Mouse (Mus musculus) embryonic fibroblast, embryonic 13.5 days (primary cell): ENCODE results near the gene Scgb1b3. TPM values are rescaled to one million over a fixed set of nuclear protein-coding genes. Genes with fewer than 3 reads are reported as not detected.

Experiments
- H3K27ac ChIP-seq: 2 replicates; pipeline ENCODE4 v1.5.1; 2012; ENCODE audit warnings: low read length, control low read depth, inconsistent platforms; ENCODE audit not compliant: insufficient read depth
- H3K4me1 ChIP-seq: 2 replicates; pipeline ENCODE4 v1.6.1; 2011; ENCODE audit warnings: low read length; ENCODE audit not compliant: control insufficient read depth, insufficient read depth
- H3K4me3 ChIP-seq: 2 replicates; pipeline ENCODE4 v1.5.1; 2011; ENCODE audit warnings: mild to moderate bottlenecking, control low read depth, low read length; ENCODE audit not compliant: insufficient read depth
- CTCF ChIP-seq: IDR thresholded peaks from 2 replicates; pipeline ENCODE4 v1.5.1; 2011; ENCODE audit warnings: mild to moderate bottlenecking, control low read depth, low read length, moderate library complexity, borderline replicate concordance; ENCODE audit not compliant: insufficient read depth
- POLR2A ChIP-seq: IDR thresholded peaks from 2 replicates; pipeline ENCODE4 v1.6.1; 2011; ENCODE audit warnings: low read depth, mild to moderate bottlenecking, control low read depth, low read length, moderate library complexity
- polyA plus RNA-seq: library from polyadenylated mRNA; stranded (reverse); fragments of >200 nt; gene quantifications from 2 replicates; pipeline ENCODE4 v1.2.4, GENCODE M21; 2011; ENCODE audit warnings: low read depth; ENCODE audit not compliant: missing spikeins, insufficient read length

Scgb1b3 gene
- polyA plus RNA-seq: not detected in 2 replicates

- no peak within 1 kb of the TSS for H3K27ac ChIP-seq
- H3K4me1 ChIP-seq: no peaks in the 10 kb centered on the region
- no peak for TF ChIP-seq POLR2A
- TF ChIP-seq CTCF: no peak
- no peak within 1 kb of the TSS for H3K4me3 ChIP-seq
Measured at GRCm38 (mm10) chr7:31375292-31375691, at the start of gene Scgb1b3. TSS of gene Scgb1b3 (plus strand) at chr7:31375592.

GRCm38 (mm10) chr7:31362022-31362560 lies 13.3 kb upstream of the Scgb1b3 start, which contains the start of gene Scgb2b3:
TSS of gene Scgb2b3 (minus strand) at chr7:31362072.
- Histone ChIP-seq H3K27ac (no peak within 1 kb of the TSS), H3K4me1 (no peaks in the 10 kb centered on the region), H3K4me3 (no peak within 1 kb of the TSS)
- TF ChIP-seq CTCF (no peak), POLR2A (no peak)

Other genes with a start within 250 kb of the Scgb1b3 start
- 40.8 and 57.9 TPM in 2 replicates for gene Scn1b, start 248.6 kb upstream of the Scgb1b3 start, polyA plus RNA-seq
- 44.3 and 53.9 TPM in 2 replicates for gene Gramd1a, start 219.7 kb upstream of the Scgb1b3 start, polyA plus RNA-seq
- gene Scgb2b2, start 85.1 kb upstream of the Scgb1b3 start, polyA plus RNA-seq: not detected in 2 replicates
- not detected in 2 replicates for gene Scgb1b2, start 83.8 kb upstream of the Scgb1b3 start, polyA plus RNA-seq
- not detected in 2 replicates for gene Scgb2b3, start 13.5 kb upstream of the Scgb1b3 start, polyA plus RNA-seq